Mouse (Mus musculus) spleen, postnatal 10 days (tissue): ENCODE measurements at regions not wholly inside any gene's neighbourhood (a gene's known extent, or its start where the extent isn't known, plus 50 kb on each side); places are given as distances from the start of the nearest gene placed in this dataset.

Source experiments
- DNase-seq, 2 experiments: peaks; one replicate each; pipeline ENCODE4 v3.0.0; 2021 to 2022; ENCODE audit warnings: low spot score in 2 of 2

DNA sequence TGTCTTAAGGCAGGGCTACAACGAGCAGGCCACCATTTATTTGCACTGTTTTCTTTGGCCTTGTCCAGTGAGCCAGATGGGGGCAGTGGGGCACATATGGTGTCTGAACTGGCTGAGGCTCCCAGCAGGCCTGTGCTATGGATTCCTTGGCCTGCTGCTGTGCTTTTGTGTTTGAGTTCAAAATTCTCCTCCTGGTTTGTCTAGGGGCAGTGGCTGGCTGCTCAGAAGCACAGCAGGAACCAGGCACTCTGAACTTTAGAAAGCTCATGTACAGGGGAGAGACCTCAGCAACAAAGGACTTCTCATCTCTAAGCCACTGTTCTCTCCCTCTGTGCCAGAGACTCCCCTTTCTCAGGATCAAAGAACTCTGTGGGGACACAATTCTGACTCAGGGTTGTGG is 370.9 kb downstream of the Bckdhb start:
- no peak for DNase-seq

DNA sequence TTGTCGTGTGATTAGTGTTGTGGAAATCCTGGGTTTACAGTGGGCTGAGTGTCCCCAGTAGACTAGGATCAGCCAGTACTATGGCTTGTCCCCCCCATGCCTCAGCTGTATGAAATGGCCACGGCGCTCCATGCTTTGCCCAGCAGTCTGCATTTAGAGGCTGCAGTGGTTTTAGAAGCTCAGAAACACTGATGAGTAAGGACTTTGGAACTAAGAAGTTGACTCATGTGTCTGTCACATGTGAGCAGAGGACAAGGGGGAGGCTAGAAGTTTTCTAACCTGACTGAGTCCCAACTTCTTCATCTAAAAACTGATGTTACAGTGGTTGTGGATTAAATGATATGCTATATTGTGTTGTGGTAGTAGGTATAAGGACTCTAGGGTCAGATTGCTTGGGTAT is 371.5 kb downstream of the Bckdhb start:
- DNase-seq, result no peak

DNA sequence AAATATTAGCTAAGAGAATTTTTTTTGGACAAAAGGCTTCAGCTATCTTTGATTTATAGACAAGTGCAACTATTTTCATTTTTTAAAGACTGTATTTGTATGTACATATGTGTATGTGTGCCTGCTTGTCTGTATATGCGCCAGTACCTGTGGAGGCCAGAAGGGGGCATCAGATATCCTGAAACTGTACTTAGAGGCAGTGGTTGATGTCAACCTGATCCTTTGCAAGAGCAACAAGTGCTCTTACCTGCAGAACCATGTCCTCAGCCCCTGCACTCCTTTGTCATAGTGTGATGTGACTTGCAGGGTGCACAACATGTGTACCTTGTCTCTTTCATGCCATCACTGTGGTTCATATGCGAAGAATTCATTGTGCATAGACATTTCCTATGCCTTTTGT is 379.5 kb downstream of the Bckdhb start:
- DNase-seq, result no peak

DNA sequence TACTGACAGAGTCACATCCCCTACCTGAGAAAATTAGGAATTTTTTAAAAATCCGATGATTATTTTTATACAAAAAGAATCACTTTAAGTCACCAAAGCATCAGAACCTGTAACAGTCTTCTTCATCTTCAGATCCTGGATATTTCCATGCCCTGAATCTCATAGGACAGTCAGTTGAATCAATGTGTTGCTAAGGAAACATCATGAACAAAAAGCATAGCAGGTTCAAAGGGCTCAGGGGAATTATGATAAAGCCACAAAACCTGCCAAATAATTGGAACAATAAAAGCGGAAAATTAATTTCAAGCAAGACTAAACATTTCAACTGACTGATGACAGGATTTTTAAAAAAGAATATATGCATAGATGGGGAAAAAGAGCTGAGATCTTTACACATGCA is 393.9 kb downstream of the Bckdhb start:
- DNase-seq, result no peak

DNA sequence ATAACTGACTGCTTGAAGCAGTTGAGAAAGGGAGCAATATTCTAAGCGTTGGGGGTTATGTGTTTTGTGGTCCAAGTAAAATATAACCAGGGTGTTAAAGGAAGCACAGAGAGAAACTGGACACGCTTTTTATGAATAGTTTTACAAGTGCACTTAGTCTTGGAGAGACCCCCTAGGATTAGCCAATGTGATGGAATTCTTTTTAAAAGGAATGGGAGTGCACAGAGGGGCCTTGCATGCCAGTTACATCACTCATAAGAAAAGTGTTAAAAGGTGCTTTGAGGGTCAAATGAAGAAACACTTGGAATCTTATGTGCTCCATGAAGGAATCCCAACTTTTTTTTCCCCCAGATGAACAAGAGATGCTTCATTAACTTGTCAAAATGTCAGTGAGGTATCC is 394.4 kb downstream of the Bckdhb start:
- DNase-seq, result no peak

DNA sequence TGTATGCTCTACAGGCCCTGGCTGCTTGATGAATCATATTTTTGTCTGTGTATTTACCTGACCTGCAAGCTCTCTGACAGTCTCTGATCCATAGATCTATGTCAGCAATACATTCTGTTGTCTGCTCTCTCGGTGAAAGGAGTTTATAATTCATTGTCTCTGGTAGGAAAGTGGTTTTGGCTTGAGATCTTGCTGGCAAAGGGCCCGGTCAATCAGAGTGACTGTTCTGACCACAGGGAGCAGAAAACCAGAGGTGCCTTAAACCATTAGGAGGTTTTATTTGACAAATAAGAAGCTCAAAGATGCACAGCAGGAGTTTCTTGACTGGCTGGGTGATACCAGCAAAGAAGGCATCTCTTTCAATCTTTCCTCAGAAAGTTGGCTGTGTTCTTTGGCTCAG is 398.2 kb downstream of the Bckdhb start:
- no peak for DNase-seq

DNA sequence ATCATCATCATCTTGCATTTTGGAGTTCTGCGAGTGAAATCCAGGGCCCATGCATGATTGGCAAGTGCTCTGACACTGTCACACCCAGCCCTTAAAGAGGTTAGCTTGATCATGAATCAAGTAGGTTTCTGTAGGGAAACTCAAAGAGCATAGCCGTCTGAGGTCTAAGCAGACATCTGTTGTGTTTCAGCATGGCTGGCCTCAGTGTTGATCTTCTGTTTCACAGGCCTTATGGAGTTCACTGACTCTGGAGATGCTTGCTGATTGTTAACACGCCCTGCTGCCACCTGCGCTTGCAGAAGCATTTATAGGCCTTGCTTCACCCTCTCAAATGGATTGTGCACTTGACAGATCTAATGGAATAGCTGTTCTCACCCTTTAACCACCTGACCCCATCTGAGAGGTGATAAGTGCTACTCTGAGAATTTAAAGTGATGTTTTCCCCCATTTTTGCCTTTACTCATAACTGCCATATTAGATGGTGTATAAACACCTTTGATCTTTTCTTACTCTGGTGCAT is 406.2 kb downstream of the Bckdhb start:
- no peak for DNase-seq

DNA sequence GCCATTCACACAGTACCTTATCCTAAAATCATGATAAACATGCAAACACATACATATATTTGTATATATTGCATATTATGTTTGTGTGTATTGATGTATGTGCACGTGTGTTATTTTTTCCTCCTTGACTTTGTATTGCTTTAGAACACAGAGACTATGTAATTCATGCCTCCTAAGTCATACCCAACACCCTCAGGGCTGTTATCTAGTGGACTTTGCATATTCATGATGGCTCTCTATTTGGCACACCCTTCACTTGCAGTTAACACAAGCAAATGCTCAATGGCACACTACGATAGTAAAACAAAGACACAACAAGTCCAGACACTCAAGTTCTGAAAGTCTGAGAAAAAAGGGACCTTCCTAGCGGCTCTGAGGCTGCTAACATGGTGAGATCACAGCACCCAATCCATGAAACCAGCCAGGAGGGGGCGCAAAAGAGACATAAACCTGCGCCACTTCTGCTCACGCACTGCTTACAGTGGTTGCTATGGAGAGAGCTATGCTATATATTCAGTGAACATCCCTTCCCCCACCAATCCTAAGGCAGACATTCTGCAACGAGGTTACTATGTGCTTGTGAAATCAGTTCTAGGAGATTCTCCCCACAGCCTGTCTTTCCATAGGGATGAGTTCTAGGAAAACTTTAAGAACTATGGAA is 418.6 kb downstream of the Bckdhb start:
- peak; percentile 14 to 70 for DNase-seq

DNA sequence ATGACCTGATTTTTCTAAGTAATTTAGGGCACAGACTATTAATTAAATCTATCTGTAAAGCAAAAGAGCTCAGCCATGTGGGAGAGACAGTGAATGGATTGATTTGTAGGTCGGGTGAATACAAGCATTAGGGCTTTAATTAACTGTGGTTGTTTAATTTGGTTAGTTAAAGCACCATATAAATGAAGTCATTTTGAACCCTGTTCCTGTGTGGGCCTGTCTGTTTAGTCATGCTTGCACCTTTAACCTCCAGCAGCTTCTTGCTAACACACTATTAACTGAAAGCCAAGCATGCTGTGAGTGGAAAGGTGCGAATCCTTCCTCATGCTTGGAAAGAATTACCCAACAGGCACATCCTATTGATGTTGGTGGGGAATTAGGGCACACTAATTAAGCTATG is 425.3 kb downstream of the Bckdhb start:
- no peak for DNase-seq

DNA sequence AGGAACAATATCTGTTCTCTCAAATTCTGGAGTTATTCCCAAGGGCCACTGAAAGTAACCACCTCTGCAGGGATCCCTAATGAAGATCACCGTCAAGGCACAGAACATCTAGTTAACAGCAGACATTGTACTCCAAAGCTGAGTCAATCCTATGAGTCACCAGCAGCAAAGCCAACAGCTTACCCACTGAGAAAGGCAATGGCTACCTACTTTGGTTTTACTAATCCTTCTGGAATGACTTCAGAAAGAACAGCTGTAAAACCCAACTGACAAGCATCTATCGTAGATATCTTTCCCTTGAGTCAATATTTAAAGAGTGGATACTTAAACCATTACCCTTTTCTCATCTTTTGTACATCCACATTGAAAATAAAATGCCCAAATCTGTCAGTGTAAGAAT is 429.5 kb downstream of the Bckdhb start:
- no peak for DNase-seq

DNA sequence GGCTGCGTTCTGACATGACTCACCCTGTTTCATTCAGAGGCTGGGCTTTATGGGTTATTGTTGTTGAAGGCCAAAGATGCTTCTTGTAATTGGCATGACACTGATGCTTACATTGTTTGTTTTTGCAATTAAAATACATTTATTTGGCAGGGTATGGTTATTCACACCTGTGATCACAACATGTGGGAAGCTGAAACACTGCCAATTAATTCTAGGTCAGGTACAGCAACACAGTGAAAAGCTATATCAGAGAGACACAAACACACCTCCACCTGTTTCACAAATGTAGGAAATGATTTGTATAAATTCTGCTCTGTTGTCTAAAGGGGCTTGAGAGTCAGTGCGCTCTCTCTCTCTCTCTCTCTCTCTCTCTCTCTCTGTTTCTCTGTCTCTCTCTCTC is 431.2 kb downstream of the Bckdhb start:
- DNase-seq, result no peak

DNA sequence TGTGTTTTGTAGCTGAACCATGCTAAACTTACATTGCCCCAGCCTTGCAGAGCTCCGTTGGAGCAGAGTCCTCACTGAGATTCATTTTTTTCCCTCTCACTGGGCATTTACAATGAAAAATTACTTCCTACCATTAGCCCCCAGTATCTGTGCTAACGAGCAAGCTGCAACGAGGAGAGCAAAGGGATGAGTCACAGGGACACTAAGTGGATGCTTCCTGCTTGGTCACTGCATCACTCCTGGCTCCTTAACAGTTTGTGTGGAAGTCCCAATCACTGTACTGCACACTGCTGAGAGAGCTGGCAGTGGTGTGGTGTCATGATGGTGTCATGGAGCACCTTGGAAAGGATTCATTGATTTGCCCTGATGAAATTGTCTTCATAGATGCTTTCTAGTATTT is 434.9 kb downstream of the Bckdhb start:
- DNase-seq, result no peak

DNA sequence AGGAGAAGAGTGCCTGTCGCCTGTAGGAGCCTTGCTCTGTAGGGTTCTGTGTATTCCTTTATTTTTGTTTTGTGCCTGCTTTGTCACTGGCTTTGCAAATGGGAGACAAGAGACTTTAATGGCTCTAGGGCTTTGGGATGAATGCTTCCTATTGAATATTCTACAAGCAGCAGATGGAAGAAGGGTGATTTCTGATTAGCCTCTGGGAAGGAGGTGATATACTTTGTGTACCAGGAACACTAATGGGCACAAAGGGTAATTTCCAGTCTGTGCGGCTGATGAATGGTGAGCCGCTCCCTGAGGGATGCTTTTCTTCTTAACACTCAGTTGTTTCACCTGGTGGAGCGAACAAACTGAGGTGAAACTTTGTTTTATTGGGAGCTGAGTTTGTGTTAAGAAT is 435.5 kb downstream of the Bckdhb start:
- DNase-seq, result no peak

DNA sequence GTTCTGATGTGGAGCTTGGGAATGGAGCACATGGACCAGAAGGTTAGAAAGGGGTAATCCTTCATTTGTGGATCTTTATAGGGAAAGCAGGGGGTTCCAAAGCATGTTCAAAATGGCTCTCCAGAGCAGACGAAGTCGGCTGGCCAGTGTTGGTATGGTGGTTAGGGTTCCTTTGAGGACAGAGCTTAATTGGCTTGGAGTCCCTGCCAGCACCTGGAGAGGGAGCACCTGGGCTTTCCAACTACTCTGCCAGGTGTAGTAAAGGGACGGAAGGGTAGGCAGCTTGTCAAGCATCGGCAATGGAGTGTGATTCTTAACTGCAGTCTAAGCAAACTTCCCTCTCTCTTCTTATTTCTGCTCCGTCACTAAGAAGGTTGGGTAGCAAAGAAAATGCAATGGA is 438.5 kb downstream of the Bckdhb start:
- DNase-seq, result no peak

DNA sequence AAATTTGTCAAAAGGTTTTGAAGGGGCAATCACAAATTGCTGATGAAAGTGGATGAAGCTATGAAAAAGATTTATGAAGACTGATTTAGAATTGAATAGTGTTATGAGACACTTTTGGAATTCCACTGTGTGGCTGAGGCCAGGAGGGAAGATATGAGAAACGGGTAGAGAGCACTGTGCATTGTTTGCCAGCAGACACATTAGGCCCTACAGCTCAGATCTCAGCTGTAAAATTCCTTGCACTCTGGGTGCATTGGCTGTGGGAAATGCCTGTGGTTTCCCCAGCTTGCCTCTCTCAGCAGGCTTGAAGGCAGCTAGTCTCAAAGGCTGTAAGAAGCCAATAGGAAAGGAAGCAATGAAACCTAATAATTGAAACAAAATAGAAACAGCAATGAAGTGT is 444.3 kb downstream of the Bckdhb start:
- no peak for DNase-seq

DNA sequence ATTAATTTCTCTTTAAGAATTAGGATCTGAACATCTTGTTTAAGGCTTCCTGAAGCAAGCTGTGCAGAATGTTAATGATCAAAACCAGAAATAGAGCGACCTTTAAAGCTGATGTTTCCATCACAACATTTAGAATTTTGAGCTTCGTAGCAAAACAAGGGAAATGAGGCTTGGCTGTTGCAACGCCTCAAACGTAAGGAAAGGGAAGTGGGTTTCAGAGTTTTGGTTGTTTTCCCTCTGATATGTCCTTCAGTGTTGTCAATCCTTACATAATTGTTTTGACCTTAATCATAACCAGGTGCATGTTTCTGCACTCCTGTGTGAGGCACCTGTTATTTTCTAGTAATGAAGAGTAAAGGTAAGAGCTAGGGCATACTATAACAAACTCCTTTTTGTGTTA is 445.3 kb downstream of the Bckdhb start:
- DNase-seq, result no peak

DNA sequence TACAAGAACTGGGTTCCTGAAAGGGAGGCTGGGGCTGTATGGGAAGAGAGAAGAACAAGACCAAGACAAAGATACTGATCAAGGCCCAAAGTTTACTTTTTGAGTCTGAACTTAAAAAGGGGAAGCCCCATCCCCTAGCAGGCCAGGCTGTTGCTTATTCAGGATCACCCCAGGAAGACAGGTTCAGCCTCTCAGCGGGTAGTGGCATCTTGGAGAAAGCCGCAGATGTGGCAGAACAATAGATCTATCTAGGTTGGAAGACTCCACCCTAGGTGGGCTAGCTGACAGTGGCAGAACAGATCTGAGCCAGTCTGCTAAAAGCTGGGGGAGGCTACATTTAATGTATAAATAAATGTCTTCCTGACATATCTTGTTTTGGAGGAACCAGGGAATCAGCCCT is 450.8 kb downstream of the Bckdhb start:
- no peak for DNase-seq

DNA sequence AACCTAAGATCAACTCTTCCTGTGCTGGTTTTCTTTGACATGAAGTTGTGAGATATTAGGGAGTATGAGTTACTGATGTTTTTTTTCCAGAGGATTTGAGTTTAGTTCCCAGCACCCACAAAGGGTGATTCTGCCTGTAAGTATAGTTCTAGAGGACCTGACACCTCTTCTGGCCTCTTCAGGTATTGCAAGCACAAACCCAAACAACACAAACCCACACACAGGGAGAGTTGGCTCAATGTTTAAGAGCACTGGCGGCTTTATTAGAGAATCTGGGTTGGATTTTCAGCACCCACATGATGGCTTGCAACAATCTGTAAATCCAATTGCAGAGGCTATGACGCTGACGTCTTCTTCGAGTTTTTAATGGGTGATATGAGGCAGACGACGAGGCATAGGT is 451.7 kb downstream of the Bckdhb start:
- no peak for DNase-seq

DNA sequence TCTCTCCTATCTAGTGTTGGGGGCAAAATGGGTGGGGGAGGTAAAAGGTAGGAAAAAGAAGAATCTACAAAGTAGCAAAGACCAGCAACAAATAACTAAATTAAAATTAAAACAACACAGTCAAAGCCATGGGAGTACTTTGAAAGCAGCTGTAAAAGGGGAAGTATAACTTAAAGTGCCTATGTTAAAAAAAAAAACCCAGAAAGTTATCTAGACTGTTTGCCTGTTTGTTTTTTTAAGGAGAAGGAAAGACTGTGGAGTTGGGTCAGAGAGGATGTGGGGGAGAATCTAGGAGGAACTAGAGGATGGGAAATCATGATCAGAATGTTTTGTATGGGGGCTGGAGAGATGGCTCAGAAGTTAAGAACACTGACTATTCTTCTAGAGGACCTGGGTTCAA is 457.0 kb downstream of the Bckdhb start:
- no peak for DNase-seq

DNA sequence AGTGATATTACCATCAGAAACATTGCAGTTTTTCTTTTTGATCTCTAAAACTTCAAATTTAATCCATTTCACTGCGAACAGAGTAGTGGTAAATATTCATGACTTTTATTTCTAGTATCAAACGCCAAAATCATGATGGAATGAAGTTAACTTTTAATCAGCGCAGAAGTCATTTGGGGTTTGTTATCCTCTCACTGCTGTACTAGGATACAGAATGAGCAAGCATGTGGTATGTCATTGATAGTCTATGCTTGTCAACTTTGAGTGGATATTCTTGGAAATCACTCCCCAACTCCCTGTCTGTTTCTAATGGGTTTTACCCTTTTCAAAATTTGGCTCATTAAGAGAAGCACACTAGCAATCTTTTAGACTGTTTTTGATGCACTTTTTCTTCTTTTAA is 464.9 kb downstream of the Bckdhb start:
- no peak for DNase-seq

DNA sequence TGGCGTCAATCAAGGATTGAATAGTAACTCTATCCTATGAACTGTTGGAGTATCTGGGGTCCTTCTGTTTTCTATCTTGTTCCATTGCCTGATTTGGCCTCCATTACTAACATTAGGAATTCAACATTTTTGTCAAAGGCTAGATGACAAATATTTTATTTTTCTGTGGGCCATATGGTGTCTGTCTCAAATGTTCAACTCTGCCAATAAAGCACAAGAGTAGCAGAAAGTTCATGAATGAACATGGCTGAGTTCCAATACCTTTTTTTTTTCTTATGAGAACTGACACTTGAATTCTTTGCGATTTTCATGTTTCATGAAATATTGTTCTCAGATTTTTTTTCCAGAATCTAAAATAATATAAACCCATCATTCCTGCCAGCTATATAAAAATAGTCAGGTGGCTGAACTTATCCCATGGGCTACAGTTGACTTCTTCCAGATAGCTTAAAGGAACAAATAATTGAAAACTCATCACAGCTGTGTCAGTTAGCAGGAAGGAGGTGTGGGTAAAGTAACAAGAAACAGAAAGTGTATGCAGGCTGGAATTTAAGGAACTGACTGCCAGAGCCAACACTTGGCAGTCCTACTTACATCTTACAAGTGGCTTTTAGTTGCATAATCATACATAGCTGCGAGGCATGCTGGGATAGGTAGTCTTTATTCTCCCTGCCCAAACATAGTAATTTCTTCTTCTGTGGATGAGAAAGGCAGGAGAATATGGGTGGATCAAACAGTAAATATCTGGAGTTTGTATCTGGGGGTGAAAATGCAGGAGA is 469.8 kb downstream of the Bckdhb start:
- DNase-seq, result no peak

DNA sequence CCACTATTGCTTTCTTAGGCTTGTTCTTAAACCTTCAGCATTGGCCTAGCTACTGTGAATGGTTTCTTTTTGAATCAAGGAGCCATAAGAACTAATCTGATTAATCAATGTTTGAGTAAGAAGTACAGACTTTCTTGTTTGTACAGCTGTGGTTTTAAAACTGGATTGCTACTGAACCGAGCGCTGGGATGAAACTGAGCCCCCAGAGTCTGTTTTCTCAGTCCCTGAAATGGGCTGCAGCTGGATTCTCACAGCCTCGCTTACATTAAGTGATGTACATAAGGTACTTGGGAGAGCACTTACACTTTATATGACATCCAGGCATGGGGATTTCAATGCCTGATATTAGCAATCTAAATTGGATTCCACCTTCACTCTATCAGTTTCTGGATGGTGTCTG is 474.5 kb downstream of the Bckdhb start:
- no peak for DNase-seq
